Mouse (Mus musculus) bone marrow macrophage, adult 2 months (primary cell): Measurements from ENCODE around the gene Ppp6r2.

ENCODE experiments used
- CTCF ChIP-seq: IDR thresholded peaks from 2 replicates; pipeline ENCODE4 v1.5.1; 2012; ENCODE audit warnings: low read depth, mild to moderate bottlenecking, low read length, moderate library complexity
- POLR2A ChIP-seq: IDR thresholded peaks from 2 replicates; pipeline ENCODE4 v1.6.1; 2012; ENCODE audit warnings: mild to moderate bottlenecking, low read depth, low read length, borderline replicate concordance

DNA sequence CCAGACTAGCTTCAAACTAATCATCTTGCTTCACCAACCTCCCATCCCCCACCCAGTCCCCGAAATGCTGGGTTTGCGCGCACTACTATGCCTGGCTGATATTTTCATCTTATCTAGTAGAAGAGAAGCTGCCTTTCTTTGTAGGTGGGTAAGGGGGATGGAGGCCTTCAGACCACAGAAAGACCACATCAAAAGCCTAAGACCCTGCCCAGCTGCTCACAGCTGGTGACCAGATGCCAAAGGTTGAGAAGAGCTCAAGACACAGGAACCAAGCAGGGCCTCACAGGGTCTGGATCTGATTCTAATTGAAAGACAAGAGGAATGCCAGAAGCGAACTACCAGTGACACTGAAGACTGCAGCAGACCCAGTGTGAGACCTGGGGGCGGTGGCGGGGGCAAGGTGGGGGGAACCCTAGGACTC, 16.1 kb upstream of the Ppp6r2 start:
- no peak for TF ChIP-seq POLR2A
- TF ChIP-seq CTCF, result no peak
